Mouse (Mus musculus): ENCODE data around the gene Eps8l3.

- TF ChIP-seq MYOD1 (IDR thresholded peaks at IDR 0.05; ENCODE audit: control insufficient read depth in 1 of 3, insufficient read length in 2 of 3, low read depth in 2 of 3) (no peak), POLR2A (IDR thresholded peaks at IDR 0.05; ENCODE audit: insufficient read length, low read depth) (no peak), USF1 (IDR thresholded peaks at IDR 0.05; ENCODE audit: low read depth) (no peak), MAX (IDR thresholded peaks at IDR 0.05; ENCODE audit: low read depth) (no peak), TCF12 (IDR thresholded peaks at IDR 0.05; ENCODE audit: insufficient read depth, poor library complexity, severe bottlenecking) (no peak), CEBPB (IDR thresholded peaks at IDR 0.05; ENCODE audit: insufficient read depth, poor library complexity, severe bottlenecking) (no peak), TCF3 (IDR thresholded peaks at IDR 0.05; ENCODE audit: insufficient read length, low read depth) (no peak)
These were observed 8.6 kb upstream of the Eps8l3 start for GRCm38 (mm10) chr3:107868452-107868851.
